1 mouse cellular context compared by ENCODE assay signal in the genomic region with DNA sequence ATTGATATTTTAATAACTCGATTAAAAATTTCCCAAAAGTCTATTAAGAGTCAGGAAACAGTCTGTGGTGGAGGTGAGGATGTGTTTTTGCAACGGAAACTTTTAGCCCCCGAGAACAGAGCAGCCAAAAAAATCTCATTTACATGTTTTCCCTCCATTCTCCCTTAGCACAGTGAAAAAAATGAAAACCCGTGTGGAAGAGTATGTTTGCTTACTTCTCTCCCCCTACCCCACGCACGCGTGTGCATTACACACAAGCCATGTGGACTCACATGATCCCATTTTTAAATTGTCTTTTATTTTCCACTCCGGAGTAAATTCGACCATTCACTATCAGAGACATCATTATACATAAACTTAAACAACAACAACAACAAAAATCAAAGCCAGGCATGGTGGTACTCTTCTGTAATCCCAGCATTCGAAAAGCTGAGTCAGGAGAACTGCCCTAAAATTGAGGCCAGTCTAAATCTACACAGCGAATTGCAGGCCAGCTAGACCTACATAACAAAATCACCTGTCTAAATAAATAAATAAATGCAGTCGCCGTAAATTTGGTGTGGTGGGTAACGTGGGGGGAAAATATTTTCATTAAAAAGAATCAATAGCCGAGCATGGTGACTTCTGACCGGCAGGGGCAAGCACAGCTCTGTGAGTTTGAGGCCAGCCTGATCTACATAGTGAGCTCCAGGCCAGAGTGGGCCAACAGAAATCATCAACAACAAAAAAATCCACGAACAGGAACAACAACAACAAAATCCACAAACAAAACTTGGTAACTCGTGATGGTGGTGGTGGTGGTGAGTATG.
TF ChIP-seq lines count a peak whose summit lies in the region.

No protein-coding gene starts in this region.

TF ChIP-seq in CH12.LX, 34 proteins besides CTCF, POLR2A, EP300 and RAD21 (continued from another document):
- no peak for TF ChIP-seq CHD2 (IDR thresholded peaks at IDR 0.05; ENCODE audit: low read length)
- TF ChIP-seq ZC3H11A (IDR thresholded peaks at IDR 0.05; ENCODE audit: low read depth, low read length) = no peak
- TF ChIP-seq USF1 (IDR thresholded peaks at IDR 0.05; ENCODE audit: low read depth, low read length) = no peak
- TF ChIP-seq TBP (conservative IDR thresholded peaks at IDR 0.05; ENCODE audit: low read depth, low read length) = no peak
- TF ChIP-seq JUN (IDR thresholded peaks at IDR 0.05; ENCODE audit: insufficient read depth, low read depth, low read length) = no peak
- TF ChIP-seq HCFC1 (IDR thresholded peaks at IDR 0.05; ENCODE audit: low read depth, low read length) = no peak
- TF ChIP-seq NRF1 (IDR thresholded peaks at IDR 0.05; ENCODE audit: low read depth, low read length) = no peak; the same call in 1 of the 2 replicates
- TF ChIP-seq ELF1 (IDR thresholded peaks at IDR 0.05; ENCODE audit: low read depth, low read length) = no peak
- no peak for TF ChIP-seq SIN3A (IDR thresholded peaks at IDR 0.05; ENCODE audit: low read length)
- TF ChIP-seq BHLHE40 (IDR thresholded peaks at IDR 0.05; ENCODE audit: low read depth, low read length) = peak; percentile 76
- no peak for TF ChIP-seq KAT2A (IDR thresholded peaks at IDR 0.05; ENCODE audit: insufficient replicate concordance, low read length)
- no peak for TF ChIP-seq USF2 (conservative IDR thresholded peaks at IDR 0.05; ENCODE audit: low read depth, low read length)
- peak; percentile 65; the same call in 1 of the 2 replicates for TF ChIP-seq MAX (IDR thresholded peaks at IDR 0.05; ENCODE audit: low read length)
- TF ChIP-seq ZKSCAN1 (IDR thresholded peaks at IDR 0.05; ENCODE audit: borderline replicate concordance, low read depth, low read length) = no peak
- TF ChIP-seq MAZ (IDR thresholded peaks at IDR 0.05; ENCODE audit: low read depth, low read length) = peak; percentile 46; the same call in 1 of the 2 replicates
- TF ChIP-seq E2F4 (IDR thresholded peaks at IDR 0.05; ENCODE audit: insufficient replicate concordance, low read depth, low read length) = no peak
- peak; percentile 89 for TF ChIP-seq MAFK (IDR thresholded peaks at IDR 0.05; ENCODE audit: insufficient replicate concordance, low read length)
- TF ChIP-seq ZNF384 (IDR thresholded peaks at IDR 0.05; ENCODE audit: low read depth, low read length) = peak; percentile 91
- TF ChIP-seq IRF4 (IDR thresholded peaks at IDR 0.05; ENCODE audit: low read depth, low read length) = peak; percentile 12
